Comparison of ENCODE assay signal across 22 mouse cellular contexts in genomic region chr7:122350741-122351140, GRCm38 (mm10).
"Had no signal": no experiment of that assay in that cellular context is flagged by ENCODE, and none has a peak within 500 bp of the region (broad histone marks: within the 10 kb centered on the region; RNA-seq: fewer than 3 reads in every experiment).

No protein-coding gene starts in this region.

- H3K36me3 ChIP-seq: kidney, embryonic 15.5 days; limb, embryonic 12.5 days; limb, embryonic 15.5 days; lung, embryonic 15.5 days; midbrain, embryonic 10.5 days; midbrain, embryonic 13.5 days; neural tube, embryonic 13.5 days had no signal

- ATAC-seq: liver, postnatal 0 days; midbrain, embryonic 13.5 days; midbrain, embryonic 16.5 days had no signal

- H3K9ac ChIP-seq: kidney, embryonic 15.5 days; limb, embryonic 12.5 days; limb, embryonic 15.5 days; liver, embryonic 14.5 days; liver, postnatal 0 days; lung, embryonic 15.5 days; midbrain, embryonic 13.5 days; neural tube, embryonic 13.5 days had no signal

- DNase-seq: kidney, adult 8-10 months; kidney, postnatal 10 days; kidney, postnatal 36 days; left cerebral cortex, postnatal 4 days; liver, postnatal 0 days; lung, postnatal 10 days; lung, postnatal 36 days; retina, postnatal 1 day; thymus, postnatal 36 days had no signal

- H3K4me1 ChIP-seq: kidney, embryonic 15.5 days; limb, embryonic 15.5 days; lung, embryonic 15.5 days had no signal

- H3K27ac ChIP-seq: kidney, embryonic 15.5 days; limb, embryonic 12.5 days; limb, embryonic 15.5 days; liver, embryonic 14.5 days; lung, embryonic 15.5 days; midbrain, embryonic 10.5 days; midbrain, embryonic 13.5 days; neural tube, embryonic 13.5 days; stomach, postnatal 0 days had no signal

- H3K4me2 ChIP-seq: kidney, embryonic 15.5 days; limb, embryonic 12.5 days; limb, embryonic 15.5 days; liver, embryonic 11.5 days; lung, embryonic 15.5 days; midbrain, embryonic 13.5 days; neural tube, embryonic 13.5 days had no signal

- H3K27me3 ChIP-seq: kidney, embryonic 15.5 days; limb, embryonic 15.5 days; lung, embryonic 15.5 days; midbrain, embryonic 13.5 days; neural tube, embryonic 13.5 days had no signal

- H3K9me3 ChIP-seq: kidney, embryonic 15.5 days; limb, embryonic 12.5 days; limb, embryonic 15.5 days; lung, embryonic 15.5 days; megakaryocyte, embryonic 14.5 days; midbrain, embryonic 10.5 days; midbrain, embryonic 13.5 days; neural tube, embryonic 13.5 days had no signal

- H3K4me3 ChIP-seq: kidney, embryonic 15.5 days; limb, embryonic 12.5 days; limb, embryonic 15.5 days; lung, embryonic 15.5 days; megakaryocyte, embryonic 14.5 days; midbrain, embryonic 10.5 days; midbrain, embryonic 13.5 days; myocyte; neural tube, embryonic 13.5 days had no signal
